Mouse (Mus musculus): ENCODE results near the gene Gm49337.

GRCm38 (mm10) chr4:116322127-116322526 is 148.9 kb downstream of the Gm49337 start:
- TF ChIP-seq CTCF (IDR thresholded peaks at IDR 0.05; ENCODE audit: control insufficient read depth, insufficient read depth, insufficient replicate concordance, low read depth, low read length) (no peak), POLR2A (IDR thresholded peaks at IDR 0.05; ENCODE audit: control insufficient read depth, low read depth, low read length) (no peak)
